Mouse (Mus musculus) midbrain, postnatal 0 days (tissue): Measurements from ENCODE around the gene Denr. TPM values are rescaled to one million over a fixed set of nuclear protein-coding genes. Genes with fewer than 3 reads are reported as not detected.
A peak's percentile ranks its signal among the peaks of the same experiment; 100 is the strongest.

Experiments used
- ATAC-seq: fragments of 200-750 bp; cut with Nextera tagmentation; 2 replicates; pipeline ENCODE4 v1.8.0; 2017; ENCODE audit warnings: moderate number of reproducible peaks, mild to moderate bottlenecking, moderate TSS enrichment, moderate library complexity; ENCODE audit not compliant: low FRiP score
- DNase-seq: peaks from one replicate; pipeline ENCODE4 v3.0.0-alpha.2; 2015; ENCODE audit warnings: low spot score
- H3K27ac ChIP-seq: fragments of 300-500 bp; sonication (generic); 2 replicates; pipeline ENCODE4 v1.5.1; 2014; ENCODE audit warnings: low read depth, mild to moderate bottlenecking, low read length, mixed read lengths
- H3K27me3 ChIP-seq: fragments of 300-500 bp; sonication (generic); 2 replicates; pipeline ENCODE4 v1.6.1; 2014; ENCODE audit warnings: low read length, control low read depth, mixed read lengths; ENCODE audit not compliant: insufficient read depth
- H3K36me3 ChIP-seq: fragments of 300-500 bp; sonication (generic); 2 replicates; pipeline ENCODE4 v1.6.1; 2014; ENCODE audit warnings: low read length, control low read depth, mixed read lengths; ENCODE audit not compliant: insufficient read depth
- H3K4me1 ChIP-seq: fragments of 300-500 bp; sonication (generic); 2 replicates; pipeline ENCODE4 v1.6.1; 2014; ENCODE audit warnings: mild to moderate bottlenecking, control low read depth, antibody characterized with exemption, low read length, mixed read lengths; ENCODE audit not compliant: insufficient read depth
- H3K4me2 ChIP-seq: fragments of 300-500 bp; sonication (generic); 2 replicates; pipeline ENCODE4 v1.6.1; 2014; ENCODE audit warnings: low read depth, mild to moderate bottlenecking, low read length, mixed read lengths; ENCODE audit not compliant: poor library complexity, severe bottlenecking
- H3K4me3 ChIP-seq: fragments of 300-500 bp; sonication (generic); 2 replicates; pipeline ENCODE4 v1.5.1; 2014; ENCODE audit warnings: low read depth, mild to moderate bottlenecking, low read length, moderate library complexity
- H3K9ac ChIP-seq: fragments of 300-500 bp; sonication (generic); replicated peaks from 2 replicates; pipeline ENCODE4 v1.6.1; 2014; ENCODE audit warnings: mild to moderate bottlenecking, low read length, moderate library complexity, mixed read lengths; ENCODE audit not compliant: poor library complexity, severe bottlenecking
- H3K9me3 ChIP-seq: fragments of 300-500 bp; sonication (generic); 2 replicates; pipeline ENCODE4 v1.6.1; 2016; ENCODE audit warnings: low read length, control low read depth
- CTCF ChIP-seq: IDR thresholded peaks from 2 replicates; pipeline ENCODE4 v1.5.1; 2016; ENCODE audit warnings: antibody characterized with exemption, mild to moderate bottlenecking
- WGBS: fragments of 180-500 bp; shearing (Covaris S2); extraction: QIAGEN DNeasy Blood & Tissue Kit; methylation state at CpG from one replicate; pipeline ENCODE4 v1.1.7; 2014; 5-methylcytosine and 5-hydroxymethylcytosine counted together
- polyA plus RNA-seq: library from polyadenylated mRNA; unstranded; fragments of >200 nt; fragmentation: Nextera tagmentation; extraction: Ambion mirVana; gene quantifications from 2 replicates; pipeline ENCODE4 v1.2.1, GENCODE M21; 2015
- total RNA-seq: library from RNA; depleted of rRNA; stranded (reverse); fragments of >200 nt; gene quantifications from 2 replicates; pipeline ENCODE4 v1.2.3, GENCODE M21; 2014

Gene Denr
- total and polyA plus RNA-seq, 2 experiments from 2014 or later = 13.8 to 158 TPM

- Histone ChIP-seq H3K4me1 (no peaks in the 10 kb centered on the region), H3K36me3 (no peaks in the 10 kb centered on the region), H3K4me2 (no peak overlapping the region), H3K4me3 (no peak overlapping the region), H3K9me3 (no peaks in the 10 kb centered on the region), H3K27me3 (no peaks in the 10 kb centered on the region), H3K27ac (no peak overlapping the region), H3K9ac (no peak overlapping the region)
- ATAC-seq (no peak), DNase-seq (no peak)
- WGBS = 97% methylated on average over 2 of the region's 2 CpGs
- TF ChIP-seq CTCF = no peak
Observed at GRCm38 (mm10) chr5:123966759-123967158, 59.8 kb downstream of the Denr start.

GRCm38 (mm10) chr5:123968468-123968867, 61.5 kb downstream of the Denr start:
- DNase-seq (no peak), ATAC-seq (no peak)
- Histone ChIP-seq H3K36me3 (no peaks in the 10 kb centered on the region), H3K4me1 (no peaks in the 10 kb centered on the region), H3K27ac (no peak overlapping the region), H3K9ac (no peak overlapping the region), H3K9me3 (no peaks in the 10 kb centered on the region), H3K27me3 (no peaks in the 10 kb centered on the region), H3K4me3 (no peak overlapping the region), H3K4me2 (no peak overlapping the region)
- WGBS = 89% methylated on average over 5 of the region's 5 CpGs
- no peak for TF ChIP-seq CTCF

GRCm38 (mm10) chr5:123969216-123969615, 62.2 kb downstream of the Denr start:
- WGBS = 63% methylated on average over 8 of the region's 8 CpGs
- Histone ChIP-seq H3K4me2 (no peak overlapping the region), H3K27me3 (no peaks in the 10 kb centered on the region), H3K4me3 (no peak overlapping the region), H3K36me3 (no peaks in the 10 kb centered on the region), H3K27ac (no peak overlapping the region), H3K9ac (no peak overlapping the region), H3K4me1 (no peaks in the 10 kb centered on the region), H3K9me3 (no peaks in the 10 kb centered on the region)
- no peak for ATAC-seq
- DNase-seq = no peak
- no peak for TF ChIP-seq CTCF

GRCm38 (mm10) chr5:123970576-123970975, 63.6 kb downstream of the Denr start:
- DNase-seq (no peak), ATAC-seq (no peak)
- Histone ChIP-seq H3K27me3 (no peaks in the 10 kb centered on the region), H3K4me2 (no peak overlapping the region), H3K36me3 (no peaks in the 10 kb centered on the region), H3K9me3 (no peaks in the 10 kb centered on the region), H3K4me1 (no peaks in the 10 kb centered on the region), H3K27ac (no peak overlapping the region), H3K4me3 (no peak overlapping the region), H3K9ac (no peak overlapping the region)
- WGBS = 94% methylated on average over 4 of the region's 4 CpGs
- no peak for TF ChIP-seq CTCF

- H3K4me1 ChIP-seq = no peaks in the 10 kb centered on the region
- H3K4me3 ChIP-seq = no peak overlapping the region
- WGBS = 45% methylated on average over 6 of the region's 6 CpGs
- no peak overlapping the region for H3K9ac ChIP-seq
- no peak for TF ChIP-seq CTCF
- no peak for ATAC-seq
- H3K27ac ChIP-seq = no peak overlapping the region
- H3K4me2 ChIP-seq = no peak overlapping the region
- no peak for DNase-seq
- no peaks in the 10 kb centered on the region for H3K9me3 ChIP-seq
- H3K36me3 ChIP-seq = no peaks in the 10 kb centered on the region
- no peaks in the 10 kb centered on the region for H3K27me3 ChIP-seq
Observed at GRCm38 (mm10) chr5:123972453-123972852, 65.5 kb downstream of the Denr start.

GRCm38 (mm10) chr5:123973299-123974178, 66.6 kb downstream of the Denr start, which contains the start of gene Hip1r:
TSS of gene Hip1r (plus strand) at chr5:123973628.
- no peaks in the 10 kb centered on the region for H3K36me3 ChIP-seq
- DNase-seq (peak; percentile 58), ATAC-seq (peak; percentile 62)
- H3K4me3 ChIP-seq = peak within 1 kb of the TSS; percentile 87
- TF ChIP-seq CTCF = no peak
- no peaks in the 10 kb centered on the region for H3K27me3 ChIP-seq
- H3K4me2 ChIP-seq = peak within 1 kb of the TSS; percentile 81
- under 1% methylated on average over 98 of the region's 106 CpGs for whole genome bisulfite sequencing
- no peaks in the 10 kb centered on the region for H3K9me3 ChIP-seq
- H3K27ac ChIP-seq = peak within 1 kb of the TSS; percentile 55; the same call in 1 of the 2 replicates
- H3K4me1 ChIP-seq = no peaks in the 10 kb centered on the region
- H3K9ac ChIP-seq = peak within 1 kb of the TSS; percentile 89
